Mouse (Mus musculus): Measurements from ENCODE around the gene Dnm2. TPM values are rescaled to one million over a fixed set of nuclear protein-coding genes. Genes with fewer than 3 reads are reported as not detected.

Gene Dnm2
- polyA plus RNA-seq, 1 experiment from 2014 or later: 75.3 TPM

- H3K4me2 ChIP-seq (replicated peaks): peak overlapping the region; percentile 52
- no peak overlapping the region for H3K4me3 ChIP-seq
- ATAC-seq (ENCODE audit: insufficient number of reproducible peaks, insufficient read depth, low FRiP score, low TSS enrichment): no peak
- H3K27me3 ChIP-seq: no peaks in the 10 kb centered on the region
- no peak overlapping the region for H3K9ac ChIP-seq
- H3K36me3 ChIP-seq: peaks cover 31% of the 10 kb centered on the region
- WGBS: 82% methylated on average over 9 of the region's 9 CpGs
- H3K9me3 ChIP-seq: no peaks in the 10 kb centered on the region
- no peak overlapping the region for H3K27ac ChIP-seq
- peaks cover 38% of the 10 kb centered on the region for H3K4me1 ChIP-seq
Measured at GRCm38 (mm10) chr9:21494726-21495125, 70.0 kb downstream of the Dnm2 start.

DNA sequence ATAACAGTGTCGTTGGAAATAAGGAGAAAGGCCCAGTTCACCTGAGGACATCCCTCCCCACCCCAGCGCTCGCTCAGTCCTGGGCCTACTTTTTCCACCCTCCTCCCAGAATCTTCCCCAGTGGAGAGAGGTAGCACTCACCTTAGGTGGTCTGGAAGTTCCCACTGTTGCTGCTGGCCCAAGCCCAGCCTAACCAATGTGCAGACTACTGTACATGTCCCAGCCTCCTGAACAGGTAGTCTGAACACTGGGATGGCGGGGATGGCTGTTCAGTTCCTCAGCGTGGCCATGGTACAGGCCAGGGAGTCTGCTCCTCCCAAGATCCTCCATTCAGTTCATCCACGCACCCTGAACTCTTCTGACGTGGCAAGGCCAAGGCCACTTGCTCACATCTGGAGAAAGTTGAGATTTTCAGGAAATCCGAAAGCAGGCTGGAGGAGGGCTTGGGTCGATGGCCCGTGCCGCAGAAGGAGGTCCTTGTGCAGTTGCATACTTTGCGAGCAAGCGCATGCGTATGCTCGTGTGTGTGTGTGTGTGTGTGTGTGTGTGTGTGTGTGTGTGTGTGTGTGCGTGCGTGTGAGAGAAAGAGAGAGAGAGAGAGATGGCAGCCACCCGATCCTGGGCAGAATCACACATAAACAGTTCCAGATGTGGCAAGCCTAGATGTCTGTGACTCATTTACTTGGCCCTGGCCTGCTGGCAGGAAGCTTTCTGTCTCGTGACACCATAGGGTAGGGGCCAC, 71.8 kb downstream of the Dnm2 start:
- Histone ChIP-seq H3K9me3 (no peaks in the 10 kb centered on the region), H3K27ac (peak overlapping the region; percentile 98), H3K27me3 (no peaks in the 10 kb centered on the region), H3K4me2 (replicated peaks) (peak overlapping the region; percentile 52), H3K4me1 (peaks cover 38% of the 10 kb centered on the region), H3K4me3 (peak overlapping the region; percentile 30), H3K9ac (peak overlapping the region; percentile 39), H3K36me3 (peaks cover 33% of the 10 kb centered on the region)
- peak; percentile 90 for ATAC-seq (ENCODE audit: insufficient number of reproducible peaks, insufficient read depth, low FRiP score, low TSS enrichment)
- WGBS: 42% methylated on average over 17 of the region's 19 CpGs

DNA sequence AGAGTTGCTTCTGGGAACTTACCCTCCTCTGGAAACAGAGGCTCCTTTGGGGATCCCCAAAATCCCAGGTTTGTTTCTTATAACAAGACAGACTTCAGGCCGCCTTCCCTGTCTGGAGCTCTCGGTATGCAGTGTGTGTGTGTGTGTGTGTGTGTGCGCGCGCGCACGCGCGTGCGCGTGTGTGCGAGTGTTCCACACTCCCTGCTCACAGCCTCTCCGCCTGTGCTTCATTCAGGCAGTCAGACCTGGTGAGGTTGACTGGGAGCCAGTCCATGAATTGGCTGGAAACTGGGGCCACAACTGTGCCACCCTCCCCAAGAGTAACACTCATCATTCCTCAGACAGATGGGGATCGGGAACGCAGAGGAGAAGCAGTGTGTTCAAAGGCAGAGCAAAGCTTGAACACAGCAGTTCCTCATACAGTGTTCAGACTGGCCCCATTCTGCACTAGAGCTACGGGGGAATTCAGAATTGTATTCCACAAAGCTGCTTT, 72.4 kb downstream of the Dnm2 start:
- peak overlapping the region; percentile 98 for H3K27ac ChIP-seq
- no peaks in the 10 kb centered on the region for H3K9me3 ChIP-seq
- 42% methylated on average over 16 of the region's 16 CpGs for WGBS
- H3K4me2 ChIP-seq (replicated peaks): peak overlapping the region; percentile 52
- no peaks in the 10 kb centered on the region for H3K27me3 ChIP-seq
- H3K36me3 ChIP-seq: peaks cover 29% of the 10 kb centered on the region
- H3K9ac ChIP-seq: peak overlapping the region; percentile 12; the same call in 1 of the 2 replicates
- ATAC-seq (ENCODE audit: insufficient number of reproducible peaks, insufficient read depth, low FRiP score, low TSS enrichment): peak; percentile 74
- peaks cover 38% of the 10 kb centered on the region for H3K4me1 ChIP-seq
- H3K4me3 ChIP-seq: peak overlapping the region; percentile 16; the same call in 1 of the 2 replicates

GRCm38 (mm10) chr9:21497664-21498063, 73.0 kb downstream of the Dnm2 start:
- Histone ChIP-seq H3K9ac (no peak overlapping the region), H3K4me2 (replicated peaks) (peak overlapping the region; percentile 52), H3K4me1 (peaks cover 38% of the 10 kb centered on the region), H3K27ac (peak overlapping the region; percentile 98), H3K9me3 (no peaks in the 10 kb centered on the region), H3K27me3 (no peaks in the 10 kb centered on the region), H3K36me3 (peaks cover 30% of the 10 kb centered on the region), H3K4me3 (peak overlapping the region; percentile 16; the same call in 1 of the 2 replicates)
- 93% methylated on average over 2 of the region's 2 CpGs for WGBS
- ATAC-seq (ENCODE audit: insufficient number of reproducible peaks, insufficient read depth, low FRiP score, low TSS enrichment): no peak

GRCm38 (mm10) chr9:21498284-21498902, 73.7 kb downstream of the Dnm2 start:
- no peak for ATAC-seq (ENCODE audit: insufficient number of reproducible peaks, insufficient read depth, low FRiP score, low TSS enrichment)
- 90% methylated on average over 12 of the region's 12 CpGs for WGBS
- H3K9me3 ChIP-seq: no peaks in the 10 kb centered on the region
- H3K4me1 ChIP-seq: peaks cover 35% of the 10 kb centered on the region
- H3K9ac ChIP-seq: no peak overlapping the region
- H3K27ac ChIP-seq: peak overlapping the region; percentile 98
- H3K4me3 ChIP-seq: no peak overlapping the region
- no peaks in the 10 kb centered on the region for H3K27me3 ChIP-seq
- H3K36me3 ChIP-seq: peaks cover 33% of the 10 kb centered on the region
- no peak overlapping the region for H3K4me2 ChIP-seq (replicated peaks)

DNA sequence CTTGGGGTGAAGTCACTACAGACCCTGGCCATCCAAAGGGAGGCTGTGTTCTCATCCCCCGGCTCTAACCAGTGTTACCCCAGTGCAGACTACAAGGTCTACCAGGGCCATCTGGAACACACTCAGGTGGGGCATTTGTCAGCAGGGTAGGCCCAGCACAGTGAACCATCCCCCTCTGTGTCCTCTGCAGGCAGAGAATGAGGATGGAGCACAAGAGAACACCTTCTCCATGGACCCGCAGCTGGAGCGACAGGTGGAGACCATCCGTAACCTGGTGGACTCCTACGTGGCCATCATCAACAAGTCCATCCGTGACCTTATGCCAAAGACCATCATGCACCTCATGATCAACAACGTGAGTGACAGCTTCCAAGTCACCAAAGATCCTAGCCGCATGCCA, 78.6 kb downstream of the Dnm2 start:
- Histone ChIP-seq H3K4me3 (no peak overlapping the region), H3K27me3 (no peaks in the 10 kb centered on the region), H3K36me3 (peaks cover 76% of the 10 kb centered on the region), H3K4me1 (no peaks in the 10 kb centered on the region), H3K27ac (no peak overlapping the region), H3K4me2 (replicated peaks) (no peak overlapping the region), H3K9ac (no peak overlapping the region), H3K9me3 (no peaks in the 10 kb centered on the region)
- no peak for ATAC-seq (ENCODE audit: insufficient number of reproducible peaks, insufficient read depth, low FRiP score, low TSS enrichment)
- WGBS: 93% methylated on average over 8 of the region's 8 CpGs

DNA sequence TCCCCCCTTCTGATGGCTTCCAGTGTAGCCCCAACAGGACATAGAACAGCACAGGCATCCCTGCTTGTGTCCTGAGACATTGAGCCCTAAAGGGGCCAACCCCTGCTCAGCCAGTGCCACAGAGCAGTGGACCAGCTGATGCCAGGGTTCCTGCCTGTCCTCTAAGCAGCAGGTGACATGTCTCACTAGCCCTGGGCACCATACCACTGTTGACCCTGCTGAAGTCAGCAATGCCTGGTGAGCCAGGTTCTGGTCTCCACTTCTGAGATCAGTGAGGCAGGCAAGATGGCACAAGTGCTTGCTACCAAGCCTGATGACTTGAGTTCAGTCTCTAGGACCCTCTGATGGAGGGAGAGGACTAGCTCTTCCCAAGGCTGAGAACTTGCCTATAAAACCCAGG, 81.1 kb downstream of the Dnm2 start:
- Histone ChIP-seq H3K27ac (no peak overlapping the region), H3K9me3 (no peaks in the 10 kb centered on the region), H3K4me3 (no peak overlapping the region), H3K27me3 (no peaks in the 10 kb centered on the region), H3K36me3 (peaks cover 69% of the 10 kb centered on the region), H3K4me2 (replicated peaks) (no peak overlapping the region), H3K4me1 (peaks cover 8% of the 10 kb centered on the region), H3K9ac (no peak overlapping the region)
- ATAC-seq (ENCODE audit: insufficient number of reproducible peaks, insufficient read depth, low FRiP score, low TSS enrichment): no peak

DNA sequence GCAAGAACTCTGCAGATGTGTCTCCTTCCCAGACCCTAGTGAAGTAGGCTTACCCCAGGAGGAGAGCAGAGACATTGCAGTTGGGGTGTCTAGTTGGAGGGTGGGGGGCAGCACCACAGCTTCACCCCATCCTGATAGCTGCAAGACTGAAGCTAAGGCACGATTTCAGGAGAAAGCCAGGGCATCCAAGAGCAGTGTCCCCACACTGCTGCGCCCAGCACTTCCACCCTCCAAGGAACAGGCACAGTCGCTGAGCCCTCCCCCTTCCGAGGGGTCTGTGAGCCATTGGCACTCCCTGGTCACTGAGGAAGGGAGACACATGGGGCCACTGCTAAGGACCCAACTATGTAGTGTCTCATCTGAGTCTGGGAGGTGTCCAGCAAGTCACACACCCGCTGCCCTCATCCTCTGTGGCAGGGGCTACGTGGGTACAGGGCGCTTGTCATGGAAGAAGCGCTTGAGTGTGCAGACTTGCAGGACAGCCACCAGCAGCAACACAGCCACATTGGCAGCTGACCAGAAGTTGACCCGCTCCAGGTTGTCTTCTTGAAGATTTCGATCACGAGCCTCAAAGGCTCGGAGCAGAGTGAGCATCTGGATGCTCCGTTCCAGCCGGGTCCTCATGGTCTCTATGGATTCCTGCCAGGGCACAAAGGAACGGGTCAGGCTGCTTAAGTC, 83.2 kb downstream of the Dnm2 start:
- no peaks in the 10 kb centered on the region for H3K27me3 ChIP-seq
- H3K4me1 ChIP-seq: peaks cover 12% of the 10 kb centered on the region
- ATAC-seq (ENCODE audit: insufficient number of reproducible peaks, insufficient read depth, low FRiP score, low TSS enrichment): no peak
- no peak overlapping the region for H3K4me2 ChIP-seq (replicated peaks)
- H3K4me3 ChIP-seq: no peak overlapping the region
- WGBS: 92% methylated on average over 15 of the region's 15 CpGs
- peaks cover 58% of the 10 kb centered on the region for H3K36me3 ChIP-seq
- H3K27ac ChIP-seq: no peak overlapping the region
- no peak overlapping the region for H3K9ac ChIP-seq
- no peaks in the 10 kb centered on the region for H3K9me3 ChIP-seq

DNA sequence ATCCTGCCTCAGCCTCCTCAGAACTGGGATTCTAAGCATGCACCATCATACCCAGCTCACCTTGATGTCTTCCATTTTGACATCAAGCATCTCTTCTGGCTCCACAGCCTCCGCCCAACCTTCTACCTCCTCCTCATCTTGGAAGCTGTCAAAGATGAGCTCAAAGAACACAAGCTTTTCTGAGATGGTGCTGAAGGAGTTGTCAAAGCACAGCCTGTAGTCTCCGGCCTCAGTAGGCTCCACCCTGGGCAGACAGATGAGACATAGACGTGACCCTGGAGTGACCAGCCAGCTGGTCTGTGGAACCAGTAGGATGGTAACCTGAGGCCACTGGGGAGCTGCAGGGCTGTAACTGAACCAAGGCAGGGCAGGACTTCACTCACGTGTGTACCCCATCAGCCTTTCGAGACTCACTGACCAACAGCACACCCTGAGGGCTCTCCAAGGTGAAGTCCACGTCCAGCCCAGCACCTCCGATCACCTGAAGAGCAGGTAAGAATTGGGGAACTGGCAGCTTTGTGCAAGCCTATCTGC, 84.2 kb downstream of the Dnm2 start:
- Histone ChIP-seq H3K4me3 (peak overlapping the region; percentile 50), H3K9me3 (no peaks in the 10 kb centered on the region), H3K4me2 (replicated peaks) (peak overlapping the region; percentile 64), H3K9ac (peak overlapping the region; percentile 46), H3K4me1 (peaks cover 12% of the 10 kb centered on the region), H3K27me3 (no peaks in the 10 kb centered on the region), H3K36me3 (peaks cover 49% of the 10 kb centered on the region), H3K27ac (no peak overlapping the region)
- 71% methylated on average over 7 of the region's 7 CpGs for WGBS
- ATAC-seq (ENCODE audit: insufficient number of reproducible peaks, insufficient read depth, low FRiP score, low TSS enrichment): no peak

- peak within 1 kb of the TSS; percentile 54 for H3K9ac ChIP-seq
- peak within 1 kb of the TSS; percentile 76 for H3K27ac ChIP-seq
- H3K36me3 ChIP-seq: peaks cover 38% of the 10 kb centered on the region
- H3K27me3 ChIP-seq: no peaks in the 10 kb centered on the region
- peak within 1 kb of the TSS; percentile 50 for H3K4me3 ChIP-seq
- peak; percentile 95 for ATAC-seq (ENCODE audit: insufficient number of reproducible peaks, insufficient read depth, low FRiP score, low TSS enrichment)
- H3K9me3 ChIP-seq: no peaks in the 10 kb centered on the region
- WGBS: under 1% methylated on average over 44 of the region's 44 CpGs
- peaks cover 12% of the 10 kb centered on the region for H3K4me1 ChIP-seq
- peak within 1 kb of the TSS; percentile 64 for H3K4me2 ChIP-seq (replicated peaks)
Measured at GRCm38 (mm10) chr9:21509772-21510688, 85.3 kb downstream of the Dnm2 start, which contains the start of gene Tmed1. Gene Tmed1, minus strand, starts transcription at chr9:21510252.

DNA sequence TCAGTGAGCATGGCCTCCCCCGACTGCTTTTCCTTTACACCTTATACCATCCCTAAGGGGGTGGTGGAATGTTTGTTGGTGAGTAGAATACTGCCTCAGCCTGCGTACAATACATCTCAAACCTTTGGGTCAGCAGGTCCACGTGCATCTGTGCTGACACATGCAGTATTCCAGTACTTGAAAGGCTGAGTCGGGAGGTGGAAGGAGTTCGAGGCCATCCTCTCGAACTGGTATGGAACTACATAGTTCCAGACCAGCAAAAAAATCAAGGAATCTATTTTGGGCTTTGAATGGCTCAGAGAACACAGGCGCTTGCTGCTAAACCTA, 85.9 kb downstream of the Dnm2 start:
- 4% methylated on average over 7 of the region's 7 CpGs for WGBS

More for the DNA sequence above, 85.9 kb downstream of the Dnm2 start:
- Histone ChIP-seq H3K4me3 (peak overlapping the region; percentile 50), H3K9me3 (no peaks in the 10 kb centered on the region), H3K9ac (peak overlapping the region; percentile 54), H3K4me2 (replicated peaks) (peak overlapping the region; percentile 64), H3K27ac (peak overlapping the region; percentile 76), H3K36me3 (peaks cover 32% of the 10 kb centered on the region), H3K4me1 (peaks cover 12% of the 10 kb centered on the region), H3K27me3 (no peaks in the 10 kb centered on the region)
- 0 out of 2 replicates have a peak, but pooled peaks have one; percentile 1 for ATAC-seq (ENCODE audit: insufficient number of reproducible peaks, insufficient read depth, low FRiP score, low TSS enrichment)

Data from embryonic facial prominence, embryonic 12.5 days (tissue).